Mouse (Mus musculus): ENCODE results near the gene Zmynd8.

GRCm38 (mm10) chr2:165858453-165859384 is 40.1 kb downstream of the Zmynd8 start:
- TF ChIP-seq POLR2A (IDR thresholded peaks at IDR 0.05; ENCODE audit: control insufficient read depth, extremely low read depth, insufficient read depth, low read length, poor library complexity) = no peak
- no peak for TF ChIP-seq CTCF (IDR thresholded peaks at IDR 0.05; ENCODE audit: borderline replicate concordance, control insufficient read depth, extremely low read depth, insufficient read depth, low read length, poor library complexity)

Measured in thymus, adult 2 months (tissue).